Comparison of ENCODE assay signal across 18 mouse cellular contexts in genomic region chr3:123591319-123591718, GRCm38 (mm10).
DNase-seq lines count a peak whose midpoint lies in the region; ATAC-seq and TF ChIP-seq lines count a peak whose summit lies in the region.
"Had no signal": no experiment of that assay in that cellular context is flagged by ENCODE, and none has a peak within 500 bp of the region (broad histone marks: within the 10 kb centered on the region; RNA-seq: fewer than 3 reads in every experiment).

No protein-coding gene starts in this region.

- peak; percentile 96 for ATAC-seq in megakaryocyte progenitor cell, adult 5-6 weeks (replicated peaks; ENCODE audit: poor library complexity)
- no peak for ATAC-seq in forebrain, postnatal 0 days
- ATAC-seq: activated CD4-positive, CD25-positive, alpha-beta regulatory T cell, adult 4 months; forebrain, embryonic 16.5 days; inflammation-experienced regulatory T-cells, adult 6 months had no signal

- no peaks in the 10 kb centered on the region for H3K9me3 ChIP-seq in forebrain, postnatal 0 days (ENCODE audit: low read length)
- H3K9me3 ChIP-seq: heart, embryonic 12.5 days; limb, embryonic 15.5 days had no signal

- WGBS in forebrain, postnatal 0 days: 76% methylated on average over 17 of the region's 17 CpGs

- H3K36me3 ChIP-seq in forebrain, postnatal 0 days (ENCODE audit: insufficient read depth): no peaks in the 10 kb centered on the region
- H3K36me3 ChIP-seq: heart, embryonic 12.5 days; limb, embryonic 15.5 days had no signal

- peak; percentile 12 for DNase-seq in kidney, postnatal 10 days
- no peak for DNase-seq in kidney, adult 18-20 months
- peak; percentile 5 for DNase-seq in A20 (ENCODE audit: low read depth, low spot score)
- DNase-seq in NIH3T3 (ENCODE audit: low read depth): peak; percentile 21
- DNase-seq in forebrain, postnatal 0 days: no peak
- no peak for DNase-seq in layer of hippocampus, adult 9-11 months
- DNase-seq in kidney, postnatal 14 days: no peak
- DNase-seq: cerebellum, adult 11-12 months; gastrocnemius, postnatal 25 days; heart, postnatal 4 days; lung, postnatal 14 days had no signal

- no peak for TF ChIP-seq CTCF in forebrain, postnatal 0 days (IDR thresholded peaks at IDR 0.05; ENCODE audit: low read depth)

- H3K4me2 ChIP-seq in forebrain, postnatal 0 days (ENCODE audit: low read depth): no peak overlapping the region
- H3K4me2 ChIP-seq: heart, embryonic 12.5 days; limb, embryonic 15.5 days; midbrain, embryonic 11.5 days had no signal

- no peak overlapping the region for H3K9ac ChIP-seq in forebrain, postnatal 0 days
- H3K9ac ChIP-seq: heart, embryonic 12.5 days; limb, embryonic 15.5 days had no signal

- H3K4me3 ChIP-seq in forebrain, postnatal 0 days (ENCODE audit: low read depth, low read length): no peak overlapping the region
- H3K4me3 ChIP-seq: heart, embryonic 12.5 days; limb, embryonic 15.5 days had no signal

- no peak overlapping the region for H3K27ac ChIP-seq in forebrain, postnatal 0 days (ENCODE audit: low read depth, low read length)
- H3K27ac ChIP-seq: limb, embryonic 15.5 days had no signal

- no peaks in the 10 kb centered on the region for H3K4me1 ChIP-seq in forebrain, postnatal 0 days (ENCODE audit: insufficient read depth)
- H3K4me1 ChIP-seq: heart, embryonic 12.5 days; limb, embryonic 15.5 days had no signal

- H3K27me3 ChIP-seq in forebrain, postnatal 0 days (ENCODE audit: insufficient read depth, low read length): no peaks in the 10 kb centered on the region
- H3K27me3 ChIP-seq: heart, embryonic 12.5 days; limb, embryonic 15.5 days had no signal

Comparison
In these comparisons a context has a peak if more than half of its experiments do, and no peak if none do; other contexts are left out.
1. DNase-seq: peak in kidney, postnatal 10 days (single experiment), A20 (single experiment) and NIH3T3 (single experiment); none in kidney, adult 18-20 months (single experiment), forebrain, postnatal 0 days (single experiment), layer of hippocampus, adult 9-11 months (single experiment) and kidney, postnatal 14 days (single experiment).